Mouse (Mus musculus): ENCODE data around the gene S100a3. TPM values are rescaled to one million over a fixed set of nuclear protein-coding genes. Genes with fewer than 3 reads are reported as not detected.
A peak's percentile ranks its signal among the peaks of the same experiment; 100 is the strongest.

The S100a3 gene
- total RNA-seq (2014; rRNA removed) (0.10 and 0.23 TPM in 2 replicates), polyA plus RNA-seq (2015; fragmentation: Nextera tagmentation; extraction: Ambion mirVana) (0.51 and 0.52 TPM in 2 replicates)

- H3K27ac ChIP-seq (ENCODE audit: low read depth, low read length) = no peak within 1 kb of the TSS
- H3K4me3 ChIP-seq (ENCODE audit: low read depth, low read length) = no peak within 1 kb of the TSS
- H3K4me2 ChIP-seq (ENCODE audit: low read depth) = no peak within 1 kb of the TSS
- H3K27me3 ChIP-seq (ENCODE audit: insufficient read depth, low read length) = no peaks in the 10 kb centered on the region
- TF ChIP-seq CTCF (IDR thresholded peaks at IDR 0.05; ENCODE audit: low read depth) = no peak
- 87% methylated on average over 6 of the region's 6 CpGs for WGBS
- H3K9me3 ChIP-seq (ENCODE audit: low read length) = no peaks in the 10 kb centered on the region
- no peaks in the 10 kb centered on the region for H3K36me3 ChIP-seq (ENCODE audit: insufficient read depth)
- DNase-seq = no peak
- peak; percentile 29; the same call in 1 of the 2 replicates for ATAC-seq
- no peak within 1 kb of the TSS for H3K9ac ChIP-seq
- no peaks in the 10 kb centered on the region for H3K4me1 ChIP-seq (ENCODE audit: insufficient read depth)
Measured at GRCm38 (mm10) chr3:90560008-90560628, at the start of gene S100a3. TSS of gene S100a3 (plus strand) at chr3:90560578.

DNA sequence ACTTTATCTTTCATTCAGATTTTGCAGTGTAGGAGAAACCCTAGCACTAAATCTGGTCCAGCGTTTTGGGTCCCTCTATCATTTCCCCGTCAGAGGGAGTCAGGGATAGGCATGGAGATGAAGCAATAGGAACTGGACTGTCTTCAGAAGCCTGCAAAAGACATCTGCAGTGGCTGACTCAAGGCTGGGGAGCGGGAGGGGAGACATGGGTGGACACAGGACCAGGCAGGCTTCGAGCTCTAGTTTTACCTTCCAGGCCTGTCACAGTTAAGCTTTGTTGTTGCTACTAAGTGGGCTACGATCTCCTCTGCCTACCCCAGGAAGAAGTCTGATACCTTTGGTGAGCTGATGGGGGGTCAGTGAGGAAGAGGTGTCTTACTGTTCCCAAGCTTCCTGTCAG, 48.1 kb upstream of the S100a3 start:
- Histone ChIP-seq H3K9ac (no peak overlapping the region), H3K27ac (ENCODE audit: low read depth, low read length) (no peak overlapping the region), H3K36me3 (ENCODE audit: insufficient read depth) (0 out of 2 replicates have a peak, but pooled peaks cover 5% of the 10 kb centered on the region), H3K27me3 (ENCODE audit: insufficient read depth, low read length) (peaks cover 18% of the 10 kb centered on the region; the same call in 1 of the 2 replicates), H3K4me3 (ENCODE audit: low read depth, low read length) (no peak overlapping the region), H3K4me2 (ENCODE audit: low read depth) (no peak overlapping the region), H3K9me3 (ENCODE audit: low read length) (no peaks in the 10 kb centered on the region), H3K4me1 (ENCODE audit: insufficient read depth) (peaks cover 18% of the 10 kb centered on the region)
- TF ChIP-seq CTCF (IDR thresholded peaks at IDR 0.05; ENCODE audit: low read depth) = no peak
- ATAC-seq (no peak), DNase-seq (no peak)
- 95% methylated on average over 5 of the region's 5 CpGs for WGBS

- no peaks in the 10 kb centered on the region for H3K36me3 ChIP-seq (ENCODE audit: insufficient read depth)
- ATAC-seq (no peak), DNase-seq (no peak)
- no peak overlapping the region for H3K4me3 ChIP-seq (ENCODE audit: low read depth, low read length)
- TF ChIP-seq CTCF (IDR thresholded peaks at IDR 0.05; ENCODE audit: low read depth) = no peak
- no peak overlapping the region for H3K27ac ChIP-seq (ENCODE audit: low read depth, low read length)
- peaks cover 12% of the 10 kb centered on the region for H3K4me1 ChIP-seq (ENCODE audit: insufficient read depth)
- H3K4me2 ChIP-seq (ENCODE audit: low read depth) = no peak overlapping the region
- no peak overlapping the region for H3K9ac ChIP-seq
- peaks cover 18% of the 10 kb centered on the region; the same call in 1 of the 2 replicates for H3K27me3 ChIP-seq (ENCODE audit: insufficient read depth, low read length)
- no peaks in the 10 kb centered on the region for H3K9me3 ChIP-seq (ENCODE audit: low read length)
- 82% methylated on average over 9 of the region's 9 CpGs for WGBS
Measured at GRCm38 (mm10) chr3:90512948-90513642, 47.3 kb upstream of the S100a3 start.

GRCm38 (mm10) chr3:90513796-90514590, 46.4 kb upstream of the S100a3 start, which contains the start of the genes S100a1 and S100a13:
TSS of gene S100a1 (minus strand) at chr3:90514392.
TSS of gene S100a13 (plus strand) at chr3:90514435.
- peak; percentile 39; the same call in 1 of the 2 replicates for TF ChIP-seq CTCF (IDR thresholded peaks at IDR 0.05; ENCODE audit: low read depth)
- DNase-seq (peak; percentile 32), ATAC-seq (peak; percentile 42)
- H3K4me1 ChIP-seq (ENCODE audit: insufficient read depth) = 0 out of 2 replicates have a peak, but pooled peaks cover 9% of the 10 kb centered on the region
- WGBS = 5% methylated on average over 25 of the region's 25 CpGs
- H3K27me3 ChIP-seq (ENCODE audit: insufficient read depth, low read length) = peaks cover 18% of the 10 kb centered on the region; the same call in 1 of the 2 replicates
- no peak within 1 kb of the TSS for H3K27ac ChIP-seq (ENCODE audit: low read depth, low read length)
- no peaks in the 10 kb centered on the region for H3K9me3 ChIP-seq (ENCODE audit: low read length)
- peak within 1 kb of the TSS; percentile 67 for H3K4me2 ChIP-seq (ENCODE audit: low read depth)
- no peaks in the 10 kb centered on the region for H3K36me3 ChIP-seq (ENCODE audit: insufficient read depth)
- peak within 1 kb of the TSS; percentile 33 for H3K4me3 ChIP-seq (ENCODE audit: low read depth, low read length)
- peak within 1 kb of the TSS; percentile 40 for H3K9ac ChIP-seq

GRCm38 (mm10) chr3:90514691-90515090, 45.7 kb upstream of the S100a3 start:
- peak overlapping the region; percentile 40; the same call in 1 of the 2 replicates for H3K9ac ChIP-seq
- peak overlapping the region; percentile 33 for H3K4me3 ChIP-seq (ENCODE audit: low read depth, low read length)
- no peak for TF ChIP-seq CTCF (IDR thresholded peaks at IDR 0.05; ENCODE audit: low read depth)
- 0 out of 2 replicates have a peak, but pooled peaks cover 9% of the 10 kb centered on the region for H3K4me1 ChIP-seq (ENCODE audit: insufficient read depth)
- under 1% methylated on average over 10 of the region's 10 CpGs for WGBS
- H3K36me3 ChIP-seq (ENCODE audit: insufficient read depth) = no peaks in the 10 kb centered on the region
- peak overlapping the region; percentile 67 for H3K4me2 ChIP-seq (ENCODE audit: low read depth)
- H3K27me3 ChIP-seq (ENCODE audit: insufficient read depth, low read length) = peaks cover 18% of the 10 kb centered on the region; the same call in 1 of the 2 replicates
- H3K9me3 ChIP-seq (ENCODE audit: low read length) = no peaks in the 10 kb centered on the region
- ATAC-seq (peak; percentile 38; the same call in 1 of the 2 replicates), DNase-seq (no peak)
- H3K27ac ChIP-seq (ENCODE audit: low read depth, low read length) = no peak overlapping the region

DNA sequence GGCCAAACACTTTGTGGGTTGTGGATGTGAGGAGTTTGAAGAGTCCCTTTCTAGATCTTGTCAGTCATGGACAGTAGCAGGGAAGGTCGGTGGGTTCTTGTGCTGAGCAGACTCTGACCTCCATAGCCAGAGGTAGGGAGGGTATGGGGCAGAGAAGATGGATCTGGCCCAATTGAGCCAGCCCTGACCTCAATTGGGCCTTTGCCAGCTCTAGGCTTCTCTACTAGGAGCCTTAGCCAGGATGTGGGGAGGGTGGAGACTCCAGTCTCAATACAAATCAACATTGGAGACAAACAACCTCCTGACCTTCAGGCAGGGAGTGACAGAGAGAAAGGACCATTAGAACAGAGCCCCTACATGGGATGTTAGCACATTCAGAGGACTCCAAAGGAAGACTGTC, 45.1 kb upstream of the S100a3 start:
- ATAC-seq (no peak), DNase-seq (no peak)
- no peak overlapping the region for H3K9ac ChIP-seq
- 0 out of 2 replicates have a peak, but pooled peaks cover 9% of the 10 kb centered on the region for H3K4me1 ChIP-seq (ENCODE audit: insufficient read depth)
- H3K4me2 ChIP-seq (ENCODE audit: low read depth) = peak overlapping the region; percentile 67
- H3K27me3 ChIP-seq (ENCODE audit: insufficient read depth, low read length) = peaks cover 18% of the 10 kb centered on the region; the same call in 1 of the 2 replicates
- no peak for TF ChIP-seq CTCF (IDR thresholded peaks at IDR 0.05; ENCODE audit: low read depth)
- no peaks in the 10 kb centered on the region for H3K36me3 ChIP-seq (ENCODE audit: insufficient read depth)
- peak overlapping the region; percentile 33; the same call in 1 of the 2 replicates for H3K4me3 ChIP-seq (ENCODE audit: low read depth, low read length)
- 65% methylated on average over 1 of the region's 1 CpGs for WGBS
- no peak overlapping the region for H3K27ac ChIP-seq (ENCODE audit: low read depth, low read length)
- H3K9me3 ChIP-seq (ENCODE audit: low read length) = no peaks in the 10 kb centered on the region

Measured in forebrain, postnatal 0 days (tissue).